Mouse (Mus musculus) G1E (cell line): ENCODE results near the gene Pan2. TPM values are rescaled to one million over a fixed set of nuclear protein-coding genes. Genes with fewer than 3 reads are reported as not detected.
"Not testable (repeated sequence)": the region's sequence is repeated elsewhere in the genome, so short reads cannot be mapped to it uniquely, and the experiment has no call there.

Experiments
- ATAC-seq: 2 replicates; pipeline ENCODE4 v1.8.0; 2016; ENCODE audit warnings: mild to moderate bottlenecking; ENCODE audit not compliant: insufficient number of reproducible peaks, poor library complexity, low FRiP score, severe bottlenecking; ENCODE audit errors: extremely low read depth
- DNase-seq: peaks from one replicate; pipeline ENCODE4 v3.0.0; 2012; ENCODE audit warnings: low spot score
- H3K27me3 ChIP-seq: 2 replicates; pipeline ENCODE4 v1.6.1; 2012; ENCODE audit warnings: mild to moderate bottlenecking, low read length, inconsistent platforms; ENCODE audit not compliant: insufficient read depth
- H3K36me3 ChIP-seq: replicated peaks from 2 replicates; pipeline ENCODE3; 2012; ENCODE audit warnings: mild to moderate bottlenecking, inconsistent platforms
- H3K4me1 ChIP-seq: 2 replicates; pipeline ENCODE4 v1.6.1; 2012; ENCODE audit warnings: low read depth, low read length, inconsistent platforms, mixed read lengths; ENCODE audit not compliant: insufficient read depth
- H3K4me3 ChIP-seq: 2 replicates; pipeline ENCODE4 v1.5.1; 2012; ENCODE audit warnings: low read depth, mild to moderate bottlenecking, inconsistent platforms, low read length, moderate library complexity, mixed read lengths
- H3K9me3 ChIP-seq: replicated peaks from 2 replicates; pipeline ENCODE4 v1.6.1; 2012; ENCODE audit warnings: inconsistent platforms
- CTCF ChIP-seq: IDR thresholded peaks from 2 replicates; pipeline ENCODE4 v1.5.1; 2012; ENCODE audit warnings: low read depth, low read length, inconsistent platforms, mixed read lengths
- GATA1 ChIP-seq: IDR thresholded peaks from 2 replicates; pipeline ENCODE4 v1.6.1; 2012; ENCODE audit warnings: borderline replicate concordance, low read length, inconsistent platforms, mixed read lengths
- GATA2 ChIP-seq: IDR thresholded peaks from 2 replicates; pipeline ENCODE4 v1.6.1; 2012; ENCODE audit warnings: low read depth, low read length, inconsistent platforms, borderline replicate concordance
- POLR2AphosphoS5 ChIP-seq: IDR thresholded peaks from 2 replicates; pipeline ENCODE4 v1.6.1; 2012; ENCODE audit warnings: low read depth, low read length, inconsistent platforms; ENCODE audit not compliant: insufficient replicate concordance
- TAL1 ChIP-seq: conservative IDR thresholded peaks from 2 replicates; pipeline ENCODE4 v1.6.1; 2012; ENCODE audit warnings: low read depth, low read length, inconsistent platforms, mixed read lengths
- polyA plus RNA-seq: library from polyadenylated mRNA; stranded (reverse); fragments of >175 nt; gene quantifications from 2 replicates; pipeline ENCODE4 v1.2.3, GENCODE M21; 2012
- total RNA-seq, 2 experiments: library from RNA; stranded (forward) in 1 of 2; stranded (reverse) in 1 of 2; fragments of 200-1000 nt in 1 of 2; fragments of >200 nt in 1 of 2; fragmentation: Nextera tagmentation in 1 of 2; gene quantifications; 2 replicates each; pipeline ENCODE4 v1.2.3; 2014 to 2017

Pan2 gene
- total and polyA plus RNA-seq, 3 experiments = 3.6 to 30.2 (median 13.8) TPM

GRCm38 (mm10) chr10:128315578-128315977, 12.4 kb downstream of the Pan2 start:
- Histone ChIP-seq H3K4me3 (no peak overlapping the region), H3K36me3 (peaks cover 88% of the 10 kb centered on the region), H3K9me3 (no peaks in the 10 kb centered on the region), H3K27me3 (no peaks in the 10 kb centered on the region), H3K4me1 (peaks cover 12% of the 10 kb centered on the region)
- ATAC-seq (peak; percentile 63), DNase-seq (no peak)
- TF ChIP-seq TAL1 (no peak), GATA2 (no peak), GATA1 (no peak), POLR2AphosphoS5 (no peak), CTCF (no peak)

GRCm38 (mm10) chr10:128321641-128322040, 18.5 kb downstream of the Pan2 start:
- no peaks in the 10 kb centered on the region for H3K9me3 ChIP-seq
- TF ChIP-seq GATA2 (no peak), GATA1 (no peak), TAL1 (no peak), POLR2AphosphoS5 (no peak), CTCF (no peak)
- no peak for ATAC-seq
- peaks cover 25% of the 10 kb centered on the region for H3K4me1 ChIP-seq
- H3K4me3 ChIP-seq = peak overlapping the region; percentile 62
- H3K27me3 ChIP-seq = no peaks in the 10 kb centered on the region
- peaks cover 71% of the 10 kb centered on the region for H3K36me3 ChIP-seq
- no peak for DNase-seq

DNA sequence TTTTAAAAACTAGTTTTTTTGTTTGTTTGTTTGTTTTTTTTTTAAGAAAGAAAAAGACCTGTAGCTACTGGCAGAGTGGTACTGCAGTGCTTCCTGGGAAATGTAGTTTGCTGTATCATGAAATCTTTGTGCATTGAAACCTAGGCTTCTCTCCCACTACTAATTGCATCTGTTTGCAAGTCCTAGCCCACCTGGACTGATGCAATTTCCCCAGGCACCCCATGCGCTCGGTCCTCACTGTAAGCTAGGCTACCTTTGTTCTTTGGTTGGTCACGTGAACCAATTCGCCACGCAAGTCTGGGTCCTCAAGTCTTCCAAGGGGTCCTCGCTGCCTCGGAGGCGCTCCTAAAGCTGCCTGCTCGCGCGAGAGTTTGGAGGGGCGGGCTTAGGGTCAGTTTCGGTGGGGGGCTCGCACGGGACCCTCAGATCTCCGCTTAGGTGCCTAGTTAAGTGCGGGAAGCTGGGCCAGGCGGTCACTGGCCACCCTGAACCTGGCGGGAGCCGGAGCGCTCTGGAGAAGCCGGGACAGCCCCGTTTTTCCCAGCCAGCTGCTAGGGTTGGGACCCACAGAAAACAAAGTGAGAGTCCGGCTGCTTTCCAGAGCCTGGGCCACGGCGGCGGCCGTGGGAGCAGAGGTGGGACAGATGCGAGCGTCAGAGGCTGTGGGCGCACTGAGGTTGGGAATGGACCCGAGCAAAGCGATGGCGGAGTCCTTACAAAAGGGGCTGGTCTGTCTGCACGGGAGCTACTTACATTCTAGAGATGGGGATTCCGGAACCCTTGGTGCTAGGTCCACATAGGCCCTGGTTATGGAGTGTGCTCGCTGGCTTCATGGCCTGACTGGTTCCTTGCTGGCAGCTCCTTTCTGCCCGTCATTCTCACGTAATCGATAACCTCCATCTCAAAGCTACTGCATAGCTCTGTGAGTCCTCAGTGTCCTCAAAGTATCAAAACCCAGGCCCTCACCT, 19.3 kb downstream of the Pan2 start, which contains the start of gene Cnpy2:
TSS of gene Cnpy2 (plus strand) at position 319 of the 968 bp plus-strand sequence.
- DNase-seq (peak; percentile 76), ATAC-seq (peak; percentile 83)
- Histone ChIP-seq H3K4me3 (peak within 1 kb of the TSS; percentile 81), H3K36me3 (peaks cover 72% of the 10 kb centered on the region), H3K9me3 (no peaks in the 10 kb centered on the region), H3K27me3 (no peaks in the 10 kb centered on the region), H3K4me1 (peaks cover 27% of the 10 kb centered on the region)
- TF ChIP-seq GATA1 = no peak
- no peak for TF ChIP-seq POLR2AphosphoS5
- no peak for TF ChIP-seq GATA2
- no peak for TF ChIP-seq TAL1
- no peak for TF ChIP-seq CTCF

DNA sequence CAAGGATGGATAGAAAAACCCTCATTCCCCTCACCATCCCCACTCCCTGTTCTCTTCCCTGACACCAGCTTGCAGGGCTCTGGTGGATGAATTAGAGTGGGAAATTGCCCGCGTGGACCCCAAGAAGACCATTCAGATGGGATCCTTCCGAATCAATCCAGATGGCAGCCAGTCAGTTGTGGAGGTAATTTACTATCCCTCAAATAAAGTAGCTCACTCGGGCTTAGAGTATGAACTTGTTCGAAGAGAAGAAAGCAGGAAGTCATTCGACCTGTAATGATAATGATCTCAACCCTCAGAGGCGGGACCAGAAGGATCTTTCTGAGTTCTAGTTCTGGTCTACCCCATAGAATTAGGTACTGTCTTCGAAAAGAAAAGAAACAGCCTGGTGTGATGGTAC, 20.4 kb downstream of the Pan2 start:
- ATAC-seq (no peak), DNase-seq (no peak)
- TF ChIP-seq TAL1 = no peak
- no peak for TF ChIP-seq CTCF
- no peak for TF ChIP-seq GATA1
- no peak for TF ChIP-seq GATA2
- Histone ChIP-seq H3K36me3 (peaks cover 72% of the 10 kb centered on the region), H3K4me1 (peaks cover 27% of the 10 kb centered on the region), H3K4me3 (peak overlapping the region; percentile 81), H3K9me3 (no peaks in the 10 kb centered on the region), H3K27me3 (no peaks in the 10 kb centered on the region)

GRCm38 (mm10) chr10:128326825-128327224, 23.7 kb downstream of the Pan2 start:
- TF ChIP-seq CTCF (no peak), GATA1 (no peak), TAL1 (no peak), GATA2 (no peak), POLR2AphosphoS5 (no peak)
- DNase-seq (no peak), ATAC-seq (no peak)
- no peaks in the 10 kb centered on the region for H3K27me3 ChIP-seq
- no peak overlapping the region for H3K4me3 ChIP-seq
- peaks cover 20% of the 10 kb centered on the region for H3K4me1 ChIP-seq
- peaks cover 55% of the 10 kb centered on the region for H3K36me3 ChIP-seq
- no peaks in the 10 kb centered on the region for H3K9me3 ChIP-seq

DNA sequence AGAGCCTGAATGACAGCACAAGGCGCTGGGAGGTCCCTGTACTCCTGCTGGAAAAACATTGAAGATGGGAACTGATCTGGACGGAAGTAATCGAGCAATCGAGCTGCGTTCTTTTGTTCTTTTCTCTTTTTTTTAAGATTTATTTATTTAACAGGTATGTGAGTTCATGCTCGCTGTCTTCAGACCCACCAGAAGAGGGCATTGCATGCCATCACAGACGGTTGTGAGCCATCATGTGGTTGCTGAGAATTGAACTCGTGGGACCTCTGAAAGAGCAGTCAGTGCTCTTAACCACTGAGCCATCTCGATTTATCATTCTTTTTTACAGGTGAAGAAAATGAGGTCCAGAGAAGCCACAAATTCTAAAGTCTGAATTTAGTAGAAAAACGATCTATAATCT, 24.5 kb downstream of the Pan2 start:
- H3K9me3 ChIP-seq = no peaks in the 10 kb centered on the region
- no peak for ATAC-seq
- peaks cover 19% of the 10 kb centered on the region for H3K4me1 ChIP-seq
- TF ChIP-seq CTCF (no peak), GATA1 (no peak), GATA2 (no peak), TAL1 (no peak), POLR2AphosphoS5 (no peak)
- H3K36me3 ChIP-seq = peaks cover 55% of the 10 kb centered on the region
- H3K27me3 ChIP-seq = no peaks in the 10 kb centered on the region
- H3K4me3 ChIP-seq = no peak overlapping the region
- no peak for DNase-seq

DNA sequence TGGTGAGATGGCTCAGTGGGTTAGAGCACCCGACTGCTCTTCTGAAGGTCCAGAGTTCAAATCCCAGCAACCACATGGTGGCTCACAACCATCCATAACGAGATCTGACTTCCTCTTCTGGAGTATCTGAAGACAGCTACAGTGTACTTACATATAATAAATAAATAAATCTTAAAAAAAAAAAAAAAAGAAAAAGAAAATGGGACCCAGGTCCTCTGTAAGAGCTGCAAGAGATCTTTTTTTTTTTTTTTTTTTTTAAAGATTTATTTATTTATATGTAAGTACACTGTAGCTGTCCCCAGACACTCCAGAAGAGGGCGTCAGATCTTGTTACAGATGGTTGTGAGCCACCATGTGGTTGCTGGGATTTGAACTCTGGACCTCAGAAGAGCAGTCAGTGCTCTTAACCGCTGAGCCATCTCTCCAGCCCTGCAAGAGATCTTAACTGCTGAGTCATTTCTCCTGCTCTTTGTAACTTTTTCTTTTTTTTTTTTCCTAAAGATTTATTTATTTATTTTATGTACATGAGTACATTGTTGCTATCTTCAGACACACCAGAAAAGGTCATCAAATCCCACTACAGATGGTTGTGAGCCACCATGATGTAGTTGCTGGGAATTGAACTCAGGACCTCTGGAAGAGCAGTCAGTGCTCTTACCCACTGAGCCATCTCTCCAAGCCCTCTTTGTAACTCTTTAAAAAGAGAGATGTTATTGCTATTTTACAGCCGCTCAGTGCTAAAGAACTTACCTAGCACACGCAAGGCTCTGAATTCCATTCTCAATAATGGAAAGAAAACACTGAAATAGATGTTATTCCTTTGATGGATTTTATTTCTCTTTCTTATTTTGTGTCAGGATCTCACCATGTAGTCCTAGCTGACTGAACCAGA, 29.5 kb downstream of the Pan2 start:
- not testable (repeated sequence) for H3K9me3 ChIP-seq, H3K27me3 ChIP-seq, DNase-seq, ATAC-seq, H3K4me3 ChIP-seq
- H3K4me1 ChIP-seq = peaks cover 35% of the 10 kb centered on the region
- peaks cover 20% of the 10 kb centered on the region for H3K36me3 ChIP-seq
